Mouse (Mus musculus) thymus, adult 2 months (tissue): Measurements from ENCODE around the gene Lamb3.

Experiments
- CTCF ChIP-seq: fragments of 200-500 bp; IDR thresholded peaks from 2 replicates; pipeline ENCODE4 v1.5.1; 2012; ENCODE audit warnings: mild to moderate bottlenecking, control low read depth, low read length, moderate library complexity, borderline replicate concordance; ENCODE audit not compliant: control insufficient read depth, poor library complexity, insufficient read depth; ENCODE audit errors: extremely low read depth
- POLR2A ChIP-seq: fragments of 200-500 bp; IDR thresholded peaks from 2 replicates; pipeline ENCODE4 v1.6.1; 2012; ENCODE audit warnings: mild to moderate bottlenecking, low read length, control low read depth, moderate library complexity; ENCODE audit not compliant: control insufficient read depth, poor library complexity, insufficient read depth; ENCODE audit errors: extremely low read depth

DNA sequence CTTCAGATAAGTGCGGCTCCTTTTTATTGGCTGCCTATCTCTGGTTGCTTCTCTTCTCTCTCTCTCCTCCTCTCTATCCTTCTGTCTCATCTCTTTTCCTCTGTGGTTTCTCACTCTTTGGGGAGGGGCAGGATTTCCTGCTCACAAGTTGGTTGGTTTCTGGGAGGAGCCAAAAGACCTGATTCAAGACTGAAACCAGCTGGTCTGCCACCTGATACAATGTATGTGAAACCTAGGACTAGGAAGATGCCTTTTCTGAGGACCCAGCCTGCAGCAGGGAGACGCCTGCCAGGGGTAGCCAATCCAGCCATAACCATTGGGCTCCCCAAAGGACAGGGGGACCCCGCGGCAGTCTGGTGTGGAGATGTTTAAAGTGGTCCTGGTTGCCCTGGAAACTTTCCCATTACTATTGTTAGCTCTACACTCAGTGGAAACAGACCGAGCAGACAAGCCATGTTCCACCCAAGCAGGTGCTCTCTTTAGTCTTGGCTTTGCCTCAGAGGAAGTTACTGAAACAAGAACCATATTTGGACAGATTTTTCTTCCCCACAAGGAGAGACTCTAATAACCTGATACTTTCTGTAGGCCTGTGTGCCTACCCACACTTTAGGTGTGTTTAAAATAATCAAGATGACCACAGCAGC is 56.6 kb downstream of the Lamb3 start, which contains the start of gene Hsd11b1:
- TF ChIP-seq POLR2A (0 out of 2 replicates have a peak, but pooled peaks have one; percentile 24), CTCF (no peak)
